Mouse (Mus musculus): ENCODE measurements around the gene Aldoc. TPM values are rescaled to one million over a fixed set of nuclear protein-coding genes. Genes with fewer than 3 reads are reported as not detected.

Gene Aldoc
- polyA plus RNA-seq, 1 experiment from 2014 or later, result 175 TPM

- peaks cover 10% of the 10 kb centered on the region; the same call in 1 of the 2 replicates for H3K36me3 ChIP-seq
- ATAC-seq (ENCODE audit: low FRiP score), result no peak
- no peaks in the 10 kb centered on the region for H3K27me3 ChIP-seq
- no peak overlapping the region for H3K27ac ChIP-seq
- no peak overlapping the region for H3K9ac ChIP-seq
- H3K4me1 ChIP-seq (replicated peaks), result no peaks in the 10 kb centered on the region
- no peak overlapping the region for H3K4me3 ChIP-seq
- no peaks in the 10 kb centered on the region for H3K9me3 ChIP-seq
- no peak overlapping the region for H3K4me2 ChIP-seq
- WGBS, result 100% methylated on average over 2 of the region's 2 CpGs
Measured at GRCm38 (mm10) chr11:78313662-78314061, 9.1 kb upstream of the Aldoc start.

DNA sequence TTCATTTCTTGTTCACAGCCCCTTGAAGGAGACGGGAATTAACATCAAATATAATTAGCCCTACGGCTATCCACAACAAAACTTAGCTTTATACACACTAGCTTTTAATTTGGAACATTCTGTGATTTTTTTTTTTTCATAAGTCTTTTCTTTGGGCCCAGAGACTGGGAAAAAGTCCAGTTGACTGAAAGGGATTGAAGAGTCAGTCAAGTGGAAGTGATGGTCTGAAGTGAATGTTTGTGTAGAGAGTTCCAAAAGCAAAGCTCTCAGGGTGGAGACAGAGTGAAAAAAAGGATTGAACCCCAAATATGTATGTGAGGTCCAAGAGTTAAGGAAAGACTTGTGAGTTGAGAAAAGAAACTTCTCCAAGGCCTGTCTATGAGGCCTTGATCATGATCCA is 4.4 kb upstream of the Aldoc start:
- H3K27ac ChIP-seq, result no peak overlapping the region
- H3K4me3 ChIP-seq, result no peak overlapping the region
- no peak for ATAC-seq (ENCODE audit: low FRiP score)
- no peak overlapping the region for H3K4me2 ChIP-seq
- H3K36me3 ChIP-seq, result peaks cover 14% of the 10 kb centered on the region; the same call in 1 of the 2 replicates
- H3K9me3 ChIP-seq, result no peaks in the 10 kb centered on the region
- peaks cover 15% of the 10 kb centered on the region for H3K4me1 ChIP-seq (replicated peaks)
- H3K27me3 ChIP-seq, result no peaks in the 10 kb centered on the region
- 89% methylated on average over 2 of the region's 2 CpGs for WGBS
- H3K9ac ChIP-seq, result no peak overlapping the region

DNA sequence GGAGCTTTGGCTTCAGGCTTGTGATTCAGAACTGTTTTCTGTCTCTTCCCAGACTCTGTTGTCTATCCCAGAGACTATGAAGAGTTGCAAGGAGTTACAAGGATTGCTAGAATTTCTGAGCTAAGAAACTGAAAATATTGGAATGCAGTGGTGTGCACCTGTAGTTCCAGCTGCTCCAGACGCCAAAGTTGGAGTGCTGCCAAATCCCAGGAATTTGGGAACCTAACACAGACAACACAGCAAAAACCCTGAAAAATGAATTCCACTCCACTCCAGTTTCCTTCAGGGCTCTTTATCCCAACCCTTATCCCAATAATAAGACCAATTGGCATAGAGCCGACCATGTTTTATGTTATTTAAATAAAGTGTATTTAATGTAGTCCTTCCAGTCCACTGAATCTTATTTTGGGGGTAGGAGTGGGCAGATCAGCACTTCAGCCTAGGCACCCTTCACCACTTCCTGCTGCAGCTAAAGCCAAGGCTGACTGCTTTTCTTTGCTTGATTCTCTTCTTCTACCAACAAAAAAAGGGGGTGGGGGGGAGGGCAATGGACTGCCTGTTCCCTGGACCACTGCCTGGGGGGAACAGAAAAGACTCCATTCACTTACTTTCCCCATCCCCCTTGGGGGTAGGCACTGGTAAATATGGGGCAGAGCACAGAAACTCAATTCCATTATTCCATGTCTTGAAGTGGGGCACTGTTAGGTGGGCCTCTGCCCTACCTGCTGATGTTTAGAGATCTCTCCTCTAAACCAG is 514 bp upstream of the Aldoc start:
- no peaks in the 10 kb centered on the region for H3K9me3 ChIP-seq
- no peak overlapping the region for H3K9ac ChIP-seq
- H3K27ac ChIP-seq, result peak overlapping the region; percentile 69
- peak; percentile 62 for ATAC-seq (ENCODE audit: low FRiP score)
- peak overlapping the region; percentile 41 for H3K4me2 ChIP-seq
- 58% methylated on average over 2 of the region's 2 CpGs for WGBS
- H3K27me3 ChIP-seq, result no peaks in the 10 kb centered on the region
- peaks cover 22% of the 10 kb centered on the region for H3K4me1 ChIP-seq (replicated peaks)
- H3K4me3 ChIP-seq, result peak overlapping the region; percentile 17; the same call in 1 of the 2 replicates
- H3K36me3 ChIP-seq, result peaks cover 10% of the 10 kb centered on the region; the same call in 1 of the 2 replicates

DNA sequence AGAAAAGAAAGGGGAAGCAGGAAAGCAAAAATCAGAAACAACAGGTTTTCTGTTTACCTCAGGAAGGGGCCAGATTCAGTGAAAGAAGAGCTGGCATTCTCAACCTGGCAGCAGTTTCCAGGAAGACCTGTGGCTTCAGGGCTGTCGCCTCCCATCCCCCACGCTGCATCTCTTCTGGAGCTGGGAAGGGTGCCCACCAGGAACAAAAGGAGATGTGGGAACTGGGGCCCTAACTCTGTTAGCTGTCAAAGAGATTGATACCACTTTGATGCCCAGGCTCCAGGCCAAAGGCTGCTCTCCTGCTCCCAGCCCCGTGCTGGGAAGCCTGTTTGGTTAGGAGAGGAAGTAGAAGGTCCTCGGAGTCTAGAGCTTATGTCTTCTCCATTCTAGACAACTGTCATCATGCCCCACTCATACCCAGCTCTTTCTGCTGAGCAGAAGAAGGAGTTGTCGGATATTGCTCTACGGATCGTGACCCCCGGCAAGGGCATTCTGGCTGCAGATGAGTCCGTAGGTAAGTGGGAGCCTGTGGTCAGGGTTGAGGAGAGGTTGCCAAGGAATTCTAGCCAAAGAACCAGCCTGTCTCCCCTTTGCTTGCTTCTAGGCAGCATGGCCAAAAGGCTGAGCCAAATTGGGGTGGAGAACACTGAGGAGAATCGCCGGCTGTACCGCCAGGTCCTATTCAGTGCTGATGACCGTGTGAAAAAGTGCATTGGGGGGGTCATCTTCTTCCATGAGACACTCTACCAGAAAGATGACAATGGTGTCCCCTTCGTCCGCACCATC is 1.4 kb downstream of the Aldoc start:
- WGBS, result 74% methylated on average over 15 of the region's 15 CpGs

DNA sequence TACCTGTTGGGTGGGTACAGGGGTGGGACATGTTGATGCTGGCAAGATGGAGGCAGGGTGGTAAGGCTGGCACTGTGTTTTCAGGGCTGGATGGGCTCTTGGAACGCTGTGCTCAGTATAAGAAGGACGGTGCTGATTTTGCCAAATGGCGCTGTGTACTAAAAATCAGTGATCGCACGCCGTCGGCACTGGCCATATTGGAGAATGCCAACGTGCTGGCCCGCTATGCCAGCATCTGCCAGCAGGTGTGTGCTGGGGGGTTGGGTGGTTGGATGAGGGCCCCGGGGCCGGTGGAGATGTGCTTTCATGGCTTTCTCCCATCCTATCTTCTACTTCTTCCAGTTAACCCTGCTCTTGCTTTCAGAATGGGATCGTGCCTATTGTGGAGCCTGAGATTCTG is 2.2 kb downstream of the Aldoc start:
- Histone ChIP-seq H3K27me3 (no peaks in the 10 kb centered on the region), H3K4me3 (peak overlapping the region; percentile 20), H3K9me3 (no peaks in the 10 kb centered on the region), H3K27ac (peak overlapping the region; percentile 73; the same call in 1 of the 2 replicates), H3K4me2 (peak overlapping the region; percentile 31), H3K9ac (no peak overlapping the region), H3K4me1 (replicated peaks) (peaks cover 34% of the 10 kb centered on the region), H3K36me3 (0 out of 2 replicates have a peak, but pooled peaks cover 3% of the 10 kb centered on the region)
- ATAC-seq (ENCODE audit: low FRiP score), result no peak
- 91% methylated on average over 12 of the region's 12 CpGs for WGBS

More for the DNA sequence above, 1.4 kb downstream of the Aldoc start:
- no peak for ATAC-seq (ENCODE audit: low FRiP score)
- no peak overlapping the region for H3K9ac ChIP-seq
- peaks cover 28% of the 10 kb centered on the region for H3K4me1 ChIP-seq (replicated peaks)
- peak overlapping the region; percentile 73 for H3K27ac ChIP-seq
- no peaks in the 10 kb centered on the region for H3K9me3 ChIP-seq
- no peaks in the 10 kb centered on the region for H3K27me3 ChIP-seq
- H3K4me3 ChIP-seq, result peak overlapping the region; percentile 20
- H3K4me2 ChIP-seq, result peak overlapping the region; percentile 41
- H3K36me3 ChIP-seq, result 0 out of 2 replicates have a peak, but pooled peaks cover 3% of the 10 kb centered on the region

GRCm38 (mm10) chr11:78327215-78327614 is 4.4 kb downstream of the Aldoc start:
- no peak for ATAC-seq (ENCODE audit: low FRiP score)
- no peak overlapping the region for H3K27ac ChIP-seq
- WGBS, result 93% methylated on average over 4 of the region's 4 CpGs

GRCm38 (mm10) chr11:78327634-78328511 is 5.1 kb downstream of the Aldoc start, which contains the start of gene Pigs:
Gene Pigs, plus strand, starts transcription at chr11:78328415.
- Histone ChIP-seq H3K27me3 (no peaks in the 10 kb centered on the region), H3K9ac (peak within 1 kb of the TSS; percentile 91), H3K36me3 (peaks cover 11% of the 10 kb centered on the region), H3K4me3 (peak within 1 kb of the TSS; percentile 86), H3K4me1 (replicated peaks) (peaks cover 26% of the 10 kb centered on the region), H3K27ac (peak within 1 kb of the TSS; percentile 64), H3K4me2 (peak within 1 kb of the TSS; percentile 92), H3K9me3 (no peaks in the 10 kb centered on the region)
- WGBS, result 12% methylated on average over 37 of the region's 37 CpGs
- ATAC-seq (ENCODE audit: low FRiP score), result peak; percentile 95

More at GRCm38 (mm10) chr11:78327215-78327614, 4.4 kb downstream of the Aldoc start:
- H3K4me1 ChIP-seq (replicated peaks), result peaks cover 32% of the 10 kb centered on the region
- no peaks in the 10 kb centered on the region for H3K27me3 ChIP-seq
- H3K9ac ChIP-seq, result no peak overlapping the region
- peaks cover 4% of the 10 kb centered on the region for H3K36me3 ChIP-seq
- no peaks in the 10 kb centered on the region for H3K9me3 ChIP-seq
- H3K4me3 ChIP-seq, result no peak overlapping the region
- H3K4me2 ChIP-seq, result no peak overlapping the region

DNA sequence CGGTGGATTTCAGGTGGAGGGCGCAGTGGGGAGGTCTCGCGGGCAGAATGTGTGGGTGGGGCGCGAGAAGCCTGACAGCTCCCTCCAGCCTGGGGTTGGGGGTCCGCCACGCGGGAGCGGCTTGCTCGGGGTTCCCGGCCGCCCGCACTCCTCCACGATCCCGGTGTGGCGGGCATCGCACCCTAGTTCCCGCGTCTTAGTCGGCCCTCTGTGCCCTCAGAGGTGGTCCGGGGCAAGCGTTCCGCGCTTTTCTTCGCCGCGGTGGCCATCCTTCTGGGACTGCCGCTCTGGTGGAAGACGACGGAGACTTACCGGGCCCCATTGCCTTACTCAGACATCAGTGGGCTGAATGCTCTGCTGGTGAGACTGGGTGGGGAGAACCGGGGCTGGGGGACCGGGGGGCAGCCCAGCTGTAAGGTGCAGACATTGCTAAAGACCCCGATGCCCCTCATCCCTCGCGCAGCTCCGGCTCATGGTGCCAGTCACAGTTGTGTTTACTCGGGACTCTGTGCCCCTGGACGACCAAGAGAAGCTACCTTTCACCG is 5.8 kb downstream of the Aldoc start:
- Histone ChIP-seq H3K27me3 (no peaks in the 10 kb centered on the region), H3K36me3 (peaks cover 18% of the 10 kb centered on the region), H3K9ac (peak overlapping the region; percentile 91), H3K27ac (peak overlapping the region; percentile 64), H3K4me1 (replicated peaks) (peaks cover 19% of the 10 kb centered on the region), H3K4me3 (peak overlapping the region; percentile 86), H3K9me3 (no peaks in the 10 kb centered on the region), H3K4me2 (peak overlapping the region; percentile 92)
- ATAC-seq (ENCODE audit: low FRiP score), result peak; percentile 71
- WGBS, result under 1% methylated on average over 41 of the region's 41 CpGs

- peaks cover 14% of the 10 kb centered on the region for H3K4me1 ChIP-seq (replicated peaks)
- no peak overlapping the region for H3K27ac ChIP-seq
- H3K27me3 ChIP-seq, result no peaks in the 10 kb centered on the region
- H3K36me3 ChIP-seq, result peaks cover 56% of the 10 kb centered on the region
- no peak overlapping the region for H3K4me2 ChIP-seq
- H3K4me3 ChIP-seq, result no peak overlapping the region
- no peaks in the 10 kb centered on the region for H3K9me3 ChIP-seq
- no peak for ATAC-seq (ENCODE audit: low FRiP score)
- H3K9ac ChIP-seq, result no peak overlapping the region
- WGBS, result 96% methylated on average over 12 of the region's 12 CpGs
Measured at GRCm38 (mm10) chr11:78332676-78333075, 9.9 kb downstream of the Aldoc start.

GRCm38 (mm10) chr11:78333992-78334391 is 11.2 kb downstream of the Aldoc start:
- no peak overlapping the region for H3K27ac ChIP-seq
- H3K27me3 ChIP-seq, result no peaks in the 10 kb centered on the region
- no peak overlapping the region for H3K4me3 ChIP-seq
- no peak overlapping the region for H3K4me2 ChIP-seq
- ATAC-seq (ENCODE audit: low FRiP score), result no peak
- H3K4me1 ChIP-seq (replicated peaks), result peaks cover 11% of the 10 kb centered on the region
- peaks cover 63% of the 10 kb centered on the region for H3K36me3 ChIP-seq
- WGBS, result 94% methylated on average over 5 of the region's 5 CpGs
- H3K9me3 ChIP-seq, result no peaks in the 10 kb centered on the region
- no peak overlapping the region for H3K9ac ChIP-seq

DNA sequence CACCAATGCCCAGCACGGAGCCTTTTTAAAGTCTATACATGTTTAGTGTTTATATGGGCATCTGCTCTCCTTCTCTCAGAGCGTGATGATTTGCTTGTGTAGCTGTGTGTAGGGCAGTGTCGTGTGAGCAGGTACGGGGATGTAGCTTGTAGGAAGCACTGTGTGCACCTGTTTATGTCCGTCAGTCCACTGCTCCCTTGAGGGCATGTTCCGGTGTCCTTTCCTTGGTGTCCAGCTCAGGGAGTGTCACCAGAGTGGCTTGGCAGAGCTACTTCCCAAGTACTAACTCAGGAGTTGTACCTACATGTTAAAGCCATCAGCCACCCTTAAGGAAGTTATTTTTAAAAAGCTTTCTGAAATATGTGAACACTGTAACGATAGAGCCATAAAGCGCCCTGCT is 14.3 kb downstream of the Aldoc start:
- Histone ChIP-seq H3K36me3 (peaks cover 89% of the 10 kb centered on the region), H3K9me3 (no peaks in the 10 kb centered on the region)

More for the DNA sequence above, 14.3 kb downstream of the Aldoc start:
- Histone ChIP-seq H3K27me3 (no peaks in the 10 kb centered on the region), H3K4me3 (no peak overlapping the region), H3K9ac (no peak overlapping the region), H3K27ac (no peak overlapping the region), H3K4me2 (no peak overlapping the region), H3K4me1 (replicated peaks) (no peaks in the 10 kb centered on the region)
- 95% methylated on average over 8 of the region's 8 CpGs for WGBS
- no peak for ATAC-seq (ENCODE audit: low FRiP score)

All from hindbrain, embryonic 13.5 days (tissue).